Mouse (Mus musculus) embryonic facial prominence, embryonic 12.5 days (tissue): ENCODE data around the gene Plppr3. TPM values are rescaled to one million over a fixed set of nuclear protein-coding genes. Genes with fewer than 3 reads are reported as not detected.

Source experiments
- ATAC-seq: fragments of 200-750 bp; cut with Nextera tagmentation; 2 replicates; pipeline ENCODE4 v1.8.0; 2017; ENCODE audit not compliant: insufficient number of reproducible peaks, insufficient read depth, low FRiP score, low TSS enrichment
- H3K27ac ChIP-seq: fragments of 300-500 bp; sonication (generic); 2 replicates; pipeline ENCODE4 v1.5.1; 2016; ENCODE audit warnings: mild to moderate bottlenecking
- H3K27me3 ChIP-seq: fragments of 300-500 bp; sonication (generic); 2 replicates; pipeline ENCODE4 v1.6.1; 2016; ENCODE audit warnings: mild to moderate bottlenecking, moderate library complexity
- H3K36me3 ChIP-seq: fragments of 300-500 bp; sonication (generic); 2 replicates; pipeline ENCODE4 v1.6.1; 2016; ENCODE audit warnings: mild to moderate bottlenecking
- H3K4me1 ChIP-seq: fragments of 300-500 bp; sonication (generic); 2 replicates; pipeline ENCODE4 v1.6.1; 2016
- H3K4me2 ChIP-seq: fragments of 300-500 bp; sonication (generic); replicated peaks from 2 replicates; pipeline ENCODE4 v1.6.1; 2016; ENCODE audit warnings: mild to moderate bottlenecking, moderate library complexity
- H3K4me3 ChIP-seq: fragments of 300-500 bp; sonication (generic); 2 replicates; pipeline ENCODE4 v1.5.1; 2016; ENCODE audit warnings: mild to moderate bottlenecking
- H3K9ac ChIP-seq: fragments of 300-500 bp; sonication (generic); 2 replicates; pipeline ENCODE4 v1.6.1; 2016; ENCODE audit warnings: mild to moderate bottlenecking, moderate library complexity
- H3K9me3 ChIP-seq: fragments of 300-500 bp; sonication (generic); 2 replicates; pipeline ENCODE4 v1.6.1; 2016; ENCODE audit warnings: mild to moderate bottlenecking, moderate library complexity
- WGBS: fragments of 180-500 bp; shearing (Covaris S2); methylation state at CpG from one replicate; pipeline ENCODE4 v1.1.7; 2016; 5-methylcytosine and 5-hydroxymethylcytosine counted together
- polyA plus RNA-seq: library from polyadenylated mRNA; unstranded; fragments of >200 nt; fragmentation: Nextera tagmentation; extraction: Ambion mirVana; gene quantifications from 2 replicates; pipeline ENCODE4 v1.2.1, GENCODE M21; 2016

Plppr3 gene
- polyA plus RNA-seq, 1 experiment from 2014 or later = 169 TPM

DNA sequence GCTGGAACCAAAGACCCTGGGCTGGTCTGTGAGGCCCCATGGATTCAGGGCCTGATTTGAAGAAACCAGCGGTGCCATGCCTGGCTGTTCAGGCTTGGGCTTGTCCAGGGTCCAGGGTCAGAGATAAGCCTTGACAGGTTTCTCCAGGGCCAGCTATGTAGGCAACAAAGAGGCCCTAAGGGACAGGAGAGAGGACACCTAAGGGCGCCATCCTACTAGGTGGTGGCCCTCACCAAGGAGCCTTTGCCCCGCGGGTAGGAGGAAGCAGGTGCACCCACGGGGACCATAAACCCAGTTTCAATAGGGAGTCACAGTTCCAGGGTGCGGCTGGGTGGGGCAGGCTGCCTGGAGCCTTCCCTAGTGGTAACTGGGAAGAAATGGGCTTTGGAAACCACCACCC is 51.4 kb downstream of the Plppr3 start:
- Histone ChIP-seq H3K4me2 (peak overlapping the region; percentile 28; the same call in 1 of the 2 replicates), H3K4me3 (no peak overlapping the region), H3K4me1 (peaks cover 15% of the 10 kb centered on the region), H3K9me3 (no peaks in the 10 kb centered on the region; the same call in 1 of the 2 replicates), H3K36me3 (peaks cover 21% of the 10 kb centered on the region), H3K27me3 (no peaks in the 10 kb centered on the region), H3K27ac (no peak overlapping the region), H3K9ac (no peak overlapping the region)
- WGBS = 59% methylated on average over 6 of the region's 6 CpGs
- ATAC-seq = no peak

DNA sequence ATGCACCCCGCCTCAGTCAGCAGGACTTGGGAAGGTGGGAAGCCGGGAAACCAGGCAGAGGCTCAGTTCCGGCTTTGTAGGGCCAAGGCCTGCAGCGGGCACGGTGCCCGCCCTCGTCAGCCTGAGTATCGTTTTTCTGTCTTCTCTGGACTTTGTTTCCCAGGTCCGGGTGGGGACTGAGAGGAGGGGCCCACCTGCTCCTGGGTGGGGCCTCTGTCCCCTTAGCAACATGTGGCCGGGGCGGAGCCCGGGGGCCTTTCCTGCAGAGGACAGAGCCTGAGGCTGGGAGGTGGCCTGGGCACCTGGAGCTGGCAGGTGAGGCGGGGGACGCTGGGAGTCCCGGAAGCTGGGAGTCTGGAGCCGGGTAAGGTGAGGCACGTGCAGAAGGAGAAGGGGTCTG is 52.1 kb downstream of the Plppr3 start:
- Histone ChIP-seq H3K4me1 (peaks cover 15% of the 10 kb centered on the region), H3K27ac (peak overlapping the region; percentile 64), H3K9ac (no peak overlapping the region), H3K4me2 (peak overlapping the region; percentile 28), H3K36me3 (peaks cover 22% of the 10 kb centered on the region), H3K27me3 (no peaks in the 10 kb centered on the region), H3K4me3 (no peak overlapping the region), H3K9me3 (no peaks in the 10 kb centered on the region; the same call in 1 of the 2 replicates)
- peak; percentile 5; the same call in 1 of the 2 replicates for ATAC-seq
- 21% methylated on average over 17 of the region's 17 CpGs for WGBS

DNA sequence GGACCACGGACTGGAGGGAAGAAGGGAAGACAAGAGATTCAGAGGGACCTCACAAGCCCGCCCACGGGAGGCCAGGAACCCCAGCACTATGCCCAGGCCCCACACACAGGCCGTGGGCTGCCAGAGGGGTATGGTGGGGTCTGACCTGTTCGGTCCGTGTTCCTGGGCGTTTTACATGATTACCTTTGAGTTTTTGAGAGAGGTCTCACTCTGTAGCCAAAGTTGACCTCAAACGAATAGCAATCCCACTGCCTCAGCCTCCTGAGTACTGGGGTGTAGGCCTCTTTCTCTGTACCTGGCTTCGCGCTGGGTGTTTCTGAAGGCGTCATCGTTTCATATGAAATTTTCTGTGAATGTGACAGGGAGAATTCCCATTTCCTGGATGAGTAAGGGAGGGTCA is 52.7 kb downstream of the Plppr3 start:
- H3K9ac ChIP-seq = no peak overlapping the region
- H3K27me3 ChIP-seq = no peaks in the 10 kb centered on the region
- peak overlapping the region; percentile 64; the same call in 1 of the 2 replicates for H3K27ac ChIP-seq
- H3K4me3 ChIP-seq = no peak overlapping the region
- 87% methylated on average over 12 of the region's 12 CpGs for WGBS
- peaks cover 15% of the 10 kb centered on the region for H3K4me1 ChIP-seq
- H3K9me3 ChIP-seq = no peaks in the 10 kb centered on the region; the same call in 1 of the 2 replicates
- no peak overlapping the region for H3K4me2 ChIP-seq
- H3K36me3 ChIP-seq = peaks cover 26% of the 10 kb centered on the region
- ATAC-seq = no peak

DNA sequence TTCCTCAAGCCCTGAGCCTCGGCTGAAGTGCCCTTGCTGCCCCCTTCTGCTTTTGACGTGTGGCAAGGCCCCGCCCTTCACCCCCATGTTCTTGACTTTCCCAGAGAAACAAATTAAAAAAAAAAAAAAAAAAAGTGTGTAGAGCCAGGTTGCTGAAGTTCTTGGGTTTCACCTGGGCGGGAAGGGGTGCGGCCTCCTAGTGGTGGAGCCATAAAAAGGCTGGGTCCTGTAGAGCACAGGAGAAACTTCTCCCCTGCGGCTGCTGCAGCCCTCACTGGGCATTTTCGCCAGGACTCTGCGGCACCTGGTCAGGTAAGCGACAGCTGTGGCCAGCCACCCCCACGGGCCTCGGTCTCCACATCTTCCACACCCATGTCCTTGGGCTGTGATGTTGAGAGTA is 53.7 kb downstream of the Plppr3 start, which contains the start of gene Misp:
Gene Misp (plus strand): TSS at position 208 of the 400 bp plus-strand sequence.
- H3K9ac ChIP-seq = no peak within 1 kb of the TSS
- ATAC-seq = no peak
- H3K4me1 ChIP-seq = peaks cover 15% of the 10 kb centered on the region
- H3K27me3 ChIP-seq = no peaks in the 10 kb centered on the region
- H3K36me3 ChIP-seq = peaks cover 35% of the 10 kb centered on the region
- no peak within 1 kb of the TSS for H3K4me2 ChIP-seq
- WGBS = 59% methylated on average over 11 of the region's 11 CpGs
- no peak within 1 kb of the TSS for H3K27ac ChIP-seq
- H3K9me3 ChIP-seq = no peaks in the 10 kb centered on the region; the same call in 1 of the 2 replicates
- H3K4me3 ChIP-seq = no peak within 1 kb of the TSS

DNA sequence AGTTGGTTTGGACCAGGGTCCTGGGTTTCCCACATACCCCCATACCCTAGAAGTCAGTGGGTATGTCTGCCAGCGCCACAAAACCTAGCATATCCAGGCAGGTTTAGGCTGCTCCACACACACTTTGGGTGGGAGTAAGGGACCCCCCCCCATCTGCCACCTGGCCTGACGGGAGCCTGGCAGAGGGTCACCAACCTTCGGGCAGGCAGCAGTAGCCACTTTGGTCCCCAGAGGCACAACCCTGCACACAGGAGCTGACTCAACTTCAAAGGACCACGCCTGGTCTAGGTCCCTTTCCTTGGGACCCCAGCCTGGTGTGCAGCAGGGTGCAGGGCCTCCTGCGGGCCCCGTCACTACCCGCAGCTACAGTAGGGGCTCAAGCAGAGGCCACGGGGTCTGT is 54.2 kb downstream of the Plppr3 start:
- H3K4me2 ChIP-seq = no peak overlapping the region
- no peak for ATAC-seq
- H3K4me1 ChIP-seq = peaks cover 15% of the 10 kb centered on the region
- H3K36me3 ChIP-seq = peaks cover 40% of the 10 kb centered on the region
- WGBS = 79% methylated on average over 8 of the region's 8 CpGs
- H3K9ac ChIP-seq = no peak overlapping the region
- H3K27ac ChIP-seq = no peak overlapping the region
- no peaks in the 10 kb centered on the region for H3K27me3 ChIP-seq
- H3K9me3 ChIP-seq = no peaks in the 10 kb centered on the region
- H3K4me3 ChIP-seq = no peak overlapping the region

DNA sequence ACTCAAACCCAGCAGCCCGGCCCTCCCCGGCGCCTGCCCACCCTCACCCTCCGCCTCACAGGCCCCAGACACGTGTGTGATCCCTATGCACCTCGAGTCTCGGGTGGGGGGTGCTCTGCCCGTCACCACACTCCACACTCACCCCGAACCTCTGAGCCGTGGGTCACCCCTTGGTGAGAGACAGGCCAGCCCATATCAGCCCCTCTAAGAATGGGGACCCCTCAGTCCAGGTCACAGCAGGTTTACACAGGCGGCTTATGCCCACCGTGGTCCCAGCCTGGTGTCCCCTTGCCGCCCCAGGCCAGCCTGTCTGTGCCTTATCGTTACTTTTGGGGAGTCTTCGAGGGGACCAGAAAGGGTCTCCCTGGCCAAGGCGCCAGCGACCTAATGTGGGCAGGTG is 54.8 kb downstream of the Plppr3 start:
- no peak overlapping the region for H3K27ac ChIP-seq
- WGBS = 90% methylated on average over 17 of the region's 17 CpGs
- no peak overlapping the region for H3K4me3 ChIP-seq
- no peaks in the 10 kb centered on the region for H3K9me3 ChIP-seq
- H3K4me1 ChIP-seq = peaks cover 15% of the 10 kb centered on the region
- H3K36me3 ChIP-seq = peaks cover 44% of the 10 kb centered on the region
- no peak overlapping the region for H3K9ac ChIP-seq
- no peak for ATAC-seq
- no peaks in the 10 kb centered on the region for H3K27me3 ChIP-seq
- H3K4me2 ChIP-seq = no peak overlapping the region

GRCm38 (mm10) chr10:79818225-79818624 is 56.2 kb downstream of the Plppr3 start:
- no peak for ATAC-seq
- Histone ChIP-seq H3K27ac (no peak overlapping the region), H3K4me2 (no peak overlapping the region), H3K4me1 (peaks cover 15% of the 10 kb centered on the region), H3K27me3 (no peaks in the 10 kb centered on the region), H3K36me3 (peaks cover 44% of the 10 kb centered on the region), H3K9ac (no peak overlapping the region), H3K4me3 (no peak overlapping the region), H3K9me3 (no peaks in the 10 kb centered on the region)
- WGBS = 68% methylated on average over 4 of the region's 4 CpGs

GRCm38 (mm10) chr10:79817111-79817510 is 57.3 kb downstream of the Plppr3 start:
- no peak overlapping the region for H3K27ac ChIP-seq
- 78% methylated on average over 2 of the region's 2 CpGs for WGBS
- no peak for ATAC-seq
- H3K36me3 ChIP-seq = peaks cover 49% of the 10 kb centered on the region
- no peak overlapping the region for H3K4me2 ChIP-seq
- no peak overlapping the region for H3K9ac ChIP-seq
- peaks cover 5% of the 10 kb centered on the region; the same call in 1 of the 2 replicates for H3K4me1 ChIP-seq
- no peaks in the 10 kb centered on the region for H3K27me3 ChIP-seq
- H3K9me3 ChIP-seq = no peaks in the 10 kb centered on the region
- no peak overlapping the region for H3K4me3 ChIP-seq

- Histone ChIP-seq H3K9me3 (no peaks in the 10 kb centered on the region), H3K27ac (0 out of 2 replicates have a peak overlapping the region, but pooled peaks have one; percentile 1), H3K4me2 (no peak overlapping the region), H3K4me1 (no peaks in the 10 kb centered on the region), H3K27me3 (no peaks in the 10 kb centered on the region), H3K9ac (no peak overlapping the region), H3K36me3 (peaks cover 60% of the 10 kb centered on the region), H3K4me3 (no peak overlapping the region)
- no peak for ATAC-seq
- WGBS = 90% methylated on average over 12 of the region's 12 CpGs
These were observed 58.6 kb downstream of the Plppr3 start for GRCm38 (mm10) chr10:79815671-79816494.

DNA sequence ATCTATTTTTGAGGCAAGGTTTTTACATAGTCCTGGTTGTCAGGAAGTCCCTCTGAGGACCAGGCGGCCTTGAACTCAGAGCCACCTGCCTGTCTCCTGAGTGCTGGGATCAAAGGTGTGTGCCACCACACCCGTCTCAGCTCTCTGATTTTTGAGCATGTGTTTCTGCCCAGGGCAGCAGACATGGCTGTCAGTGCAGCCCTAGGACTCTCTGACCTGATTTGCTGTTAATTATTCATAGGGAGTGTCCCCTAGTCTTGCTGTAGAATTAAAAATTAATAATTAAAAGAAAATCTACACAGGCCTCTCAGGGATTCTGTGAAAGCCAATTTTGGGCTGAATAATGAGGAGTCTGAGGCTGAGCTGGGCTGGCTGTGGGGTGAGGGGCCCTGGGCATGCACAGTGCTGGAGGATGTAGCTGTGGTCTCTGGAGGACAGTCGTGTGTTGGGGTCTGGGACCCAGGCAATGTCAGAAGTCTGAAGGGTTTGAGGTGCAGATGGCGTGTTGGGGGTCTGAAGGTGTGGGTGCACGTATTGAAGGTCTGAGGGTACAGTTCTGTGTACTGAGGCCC is 60.1 kb downstream of the Plppr3 start:
- no peaks in the 10 kb centered on the region for H3K9me3 ChIP-seq
- H3K27ac ChIP-seq = no peak overlapping the region
- 84% methylated on average over 5 of the region's 5 CpGs for WGBS
- H3K4me2 ChIP-seq = no peak overlapping the region
- H3K9ac ChIP-seq = no peak overlapping the region
- H3K36me3 ChIP-seq = peaks cover 62% of the 10 kb centered on the region
- no peak overlapping the region for H3K4me3 ChIP-seq
- no peaks in the 10 kb centered on the region for H3K27me3 ChIP-seq
- no peaks in the 10 kb centered on the region for H3K4me1 ChIP-seq
- no peak for ATAC-seq

DNA sequence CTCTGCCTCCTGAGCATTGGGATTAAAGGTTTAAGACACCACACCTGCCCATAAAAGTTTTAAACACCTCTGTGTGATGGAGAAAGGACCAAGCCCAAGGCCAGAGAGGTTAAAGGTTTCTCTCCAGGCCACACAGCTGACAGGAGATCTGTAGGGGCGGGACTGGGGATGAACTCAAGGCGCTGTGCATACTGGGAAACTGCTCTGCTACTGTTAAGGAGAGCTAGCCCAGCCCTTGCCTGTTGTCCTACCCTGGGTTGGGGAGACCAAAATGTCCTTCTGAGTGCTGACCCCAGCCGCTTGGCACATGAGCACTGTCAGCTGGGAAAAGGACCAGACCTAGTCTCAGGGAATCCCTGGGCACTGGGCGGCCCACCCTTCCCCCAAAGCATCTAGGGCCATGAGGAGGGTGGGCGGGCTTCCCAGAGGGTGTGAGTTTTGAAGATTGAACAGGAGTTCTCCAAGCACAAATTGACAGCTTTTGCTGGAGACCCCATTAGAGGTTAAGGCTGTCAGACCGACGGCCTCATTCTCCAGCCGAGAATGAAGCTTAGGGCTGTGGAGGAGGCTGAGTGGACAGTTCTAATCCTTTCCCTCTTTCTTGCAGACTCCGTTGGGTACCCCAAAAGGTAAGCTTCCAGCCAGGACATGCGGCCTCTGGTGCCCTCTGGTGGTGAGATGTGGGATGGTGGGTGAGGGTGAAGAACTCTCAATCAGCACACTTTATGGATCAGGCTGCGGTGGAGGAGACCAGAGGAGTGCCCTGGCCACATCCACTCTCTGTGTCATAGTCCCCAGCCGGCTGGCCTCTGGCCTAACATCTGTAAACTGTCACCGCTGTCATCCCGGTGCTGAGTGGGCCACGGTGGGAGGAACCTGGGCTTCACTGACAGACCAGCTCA is 62.4 kb downstream of the Plppr3 start:
- H3K4me1 ChIP-seq = 0 out of 2 replicates have a peak, but pooled peaks cover 4% of the 10 kb centered on the region
- no peak overlapping the region for H3K4me2 ChIP-seq
- peaks cover 65% of the 10 kb centered on the region for H3K36me3 ChIP-seq
- H3K27ac ChIP-seq = no peak overlapping the region
- H3K4me3 ChIP-seq = no peak overlapping the region
- H3K27me3 ChIP-seq = no peaks in the 10 kb centered on the region
- ATAC-seq = no peak; the same call in 1 of the 2 replicates
- H3K9me3 ChIP-seq = no peaks in the 10 kb centered on the region
- 27% methylated on average over 15 of the region's 15 CpGs for WGBS
- no peak overlapping the region for H3K9ac ChIP-seq
